Mouse (Mus musculus) midbrain, postnatal 0 days (tissue): ENCODE measurements around the gene Ube2j2. TPM values are rescaled to one million over a fixed set of nuclear protein-coding genes. Genes with fewer than 3 reads are reported as not detected.

Experiments used
- ATAC-seq: fragments of 200-750 bp; cut with Nextera tagmentation; 2 replicates; pipeline ENCODE4 v1.8.0; 2017; ENCODE audit warnings: moderate number of reproducible peaks, mild to moderate bottlenecking, moderate TSS enrichment, moderate library complexity; ENCODE audit not compliant: low FRiP score
- DNase-seq: peaks from one replicate; pipeline ENCODE4 v3.0.0-alpha.2; 2015; ENCODE audit warnings: low spot score
- H3K27ac ChIP-seq: fragments of 300-500 bp; sonication (generic); 2 replicates; pipeline ENCODE4 v1.5.1; 2014; ENCODE audit warnings: low read depth, mild to moderate bottlenecking, low read length, mixed read lengths
- H3K27me3 ChIP-seq: fragments of 300-500 bp; sonication (generic); 2 replicates; pipeline ENCODE4 v1.6.1; 2014; ENCODE audit warnings: low read length, control low read depth, mixed read lengths; ENCODE audit not compliant: insufficient read depth
- H3K36me3 ChIP-seq: fragments of 300-500 bp; sonication (generic); 2 replicates; pipeline ENCODE4 v1.6.1; 2014; ENCODE audit warnings: low read length, control low read depth, mixed read lengths; ENCODE audit not compliant: insufficient read depth
- H3K4me1 ChIP-seq: fragments of 300-500 bp; sonication (generic); 2 replicates; pipeline ENCODE4 v1.6.1; 2014; ENCODE audit warnings: mild to moderate bottlenecking, control low read depth, antibody characterized with exemption, low read length, mixed read lengths; ENCODE audit not compliant: insufficient read depth
- H3K4me2 ChIP-seq: fragments of 300-500 bp; sonication (generic); 2 replicates; pipeline ENCODE4 v1.6.1; 2014; ENCODE audit warnings: low read depth, mild to moderate bottlenecking, low read length, mixed read lengths; ENCODE audit not compliant: poor library complexity, severe bottlenecking
- H3K4me3 ChIP-seq: fragments of 300-500 bp; sonication (generic); 2 replicates; pipeline ENCODE4 v1.5.1; 2014; ENCODE audit warnings: low read depth, mild to moderate bottlenecking, low read length, moderate library complexity
- H3K9ac ChIP-seq: fragments of 300-500 bp; sonication (generic); replicated peaks from 2 replicates; pipeline ENCODE4 v1.6.1; 2014; ENCODE audit warnings: mild to moderate bottlenecking, low read length, moderate library complexity, mixed read lengths; ENCODE audit not compliant: poor library complexity, severe bottlenecking
- H3K9me3 ChIP-seq: fragments of 300-500 bp; sonication (generic); 2 replicates; pipeline ENCODE4 v1.6.1; 2016; ENCODE audit warnings: low read length, control low read depth
- CTCF ChIP-seq: IDR thresholded peaks from 2 replicates; pipeline ENCODE4 v1.5.1; 2016; ENCODE audit warnings: antibody characterized with exemption, mild to moderate bottlenecking
- WGBS: fragments of 180-500 bp; shearing (Covaris S2); extraction: QIAGEN DNeasy Blood & Tissue Kit; methylation state at CpG from one replicate; pipeline ENCODE4 v1.1.7; 2014; 5-methylcytosine and 5-hydroxymethylcytosine counted together
- polyA plus RNA-seq: library from polyadenylated mRNA; unstranded; fragments of >200 nt; fragmentation: Nextera tagmentation; extraction: Ambion mirVana; gene quantifications from 2 replicates; pipeline ENCODE4 v1.2.1, GENCODE M21; 2015
- total RNA-seq: library from RNA; depleted of rRNA; stranded (reverse); fragments of >200 nt; gene quantifications from 2 replicates; pipeline ENCODE4 v1.2.3, GENCODE M21; 2014

Gene Ube2j2
- total and polyA plus RNA-seq, 2 experiments from 2014 or later, result 76.5 to 138 TPM

- H3K9me3 ChIP-seq, result no peaks in the 10 kb centered on the region
- H3K4me3 ChIP-seq, result no peak overlapping the region
- no peak overlapping the region for H3K9ac ChIP-seq
- H3K27me3 ChIP-seq, result no peaks in the 10 kb centered on the region
- H3K4me1 ChIP-seq, result peaks cover 12% of the 10 kb centered on the region
- 96% methylated on average over 7 of the region's 7 CpGs for WGBS
- peaks cover 66% of the 10 kb centered on the region for H3K36me3 ChIP-seq
- H3K27ac ChIP-seq, result no peak overlapping the region
- ATAC-seq (no peak), DNase-seq (no peak)
- no peak overlapping the region for H3K4me2 ChIP-seq
- no peak for TF ChIP-seq CTCF
Measured at GRCm38 (mm10) chr4:155899355-155899754, 44.3 kb upstream of the Ube2j2 start.

- no peak overlapping the region for H3K4me3 ChIP-seq
- ATAC-seq (no peak), DNase-seq (peak; percentile 67)
- no peaks in the 10 kb centered on the region for H3K27me3 ChIP-seq
- no peak overlapping the region for H3K27ac ChIP-seq
- H3K9ac ChIP-seq, result no peak overlapping the region
- H3K36me3 ChIP-seq, result peaks cover 83% of the 10 kb centered on the region
- H3K9me3 ChIP-seq, result no peaks in the 10 kb centered on the region
- WGBS, result 83% methylated on average over 3 of the region's 3 CpGs
- no peaks in the 10 kb centered on the region for H3K4me1 ChIP-seq
- H3K4me2 ChIP-seq, result no peak overlapping the region
- no peak for TF ChIP-seq CTCF
Measured at GRCm38 (mm10) chr4:155901205-155901604, 42.4 kb upstream of the Ube2j2 start.

GRCm38 (mm10) chr4:155903246-155903645, 40.4 kb upstream of the Ube2j2 start:
- TF ChIP-seq CTCF, result no peak
- H3K27me3 ChIP-seq, result no peaks in the 10 kb centered on the region
- no peaks in the 10 kb centered on the region for H3K9me3 ChIP-seq
- H3K4me3 ChIP-seq, result no peak overlapping the region
- no peak for DNase-seq
- no peak overlapping the region for H3K9ac ChIP-seq
- no peak for ATAC-seq
- H3K36me3 ChIP-seq, result peaks cover 81% of the 10 kb centered on the region
- WGBS, result 97% methylated on average over 13 of the region's 13 CpGs
- no peaks in the 10 kb centered on the region for H3K4me1 ChIP-seq
- no peak overlapping the region for H3K4me2 ChIP-seq
- H3K27ac ChIP-seq, result no peak overlapping the region

GRCm38 (mm10) chr4:155904318-155905102, 39.1 kb upstream of the Ube2j2 start:
- Histone ChIP-seq H3K36me3 (peaks cover 68% of the 10 kb centered on the region), H3K9me3 (no peaks in the 10 kb centered on the region), H3K4me1 (no peaks in the 10 kb centered on the region), H3K4me3 (no peak overlapping the region), H3K27me3 (no peaks in the 10 kb centered on the region), H3K9ac (no peak overlapping the region), H3K4me2 (no peak overlapping the region), H3K27ac (no peak overlapping the region)
- peak; percentile 63 for TF ChIP-seq CTCF
- ATAC-seq (no peak), DNase-seq (peak; percentile 49)
- 90% methylated on average over 13 of the region's 13 CpGs for WGBS

GRCm38 (mm10) chr4:155905634-155906033, 38.0 kb upstream of the Ube2j2 start:
- no peak for DNase-seq
- Histone ChIP-seq H3K36me3 (peaks cover 59% of the 10 kb centered on the region), H3K4me3 (no peak overlapping the region)

GRCm38 (mm10) chr4:155906125-155906524, 37.5 kb upstream of the Ube2j2 start:
- no peaks in the 10 kb centered on the region for H3K9me3 ChIP-seq
- TF ChIP-seq CTCF, result no peak
- H3K27ac ChIP-seq, result no peak overlapping the region
- DNase-seq, result no peak
- H3K4me1 ChIP-seq, result no peaks in the 10 kb centered on the region
- H3K4me3 ChIP-seq, result no peak overlapping the region
- WGBS, result 88% methylated on average over 9 of the region's 9 CpGs
- ATAC-seq, result no peak
- no peaks in the 10 kb centered on the region for H3K27me3 ChIP-seq
- no peak overlapping the region for H3K4me2 ChIP-seq
- peaks cover 56% of the 10 kb centered on the region for H3K36me3 ChIP-seq
- H3K9ac ChIP-seq, result no peak overlapping the region

More at GRCm38 (mm10) chr4:155905634-155906033, 38.0 kb upstream of the Ube2j2 start:
- ATAC-seq, result no peak
- TF ChIP-seq CTCF, result no peak
- no peak overlapping the region for H3K27ac ChIP-seq
- H3K9ac ChIP-seq, result no peak overlapping the region
- H3K9me3 ChIP-seq, result no peaks in the 10 kb centered on the region
- no peaks in the 10 kb centered on the region for H3K4me1 ChIP-seq
- no peak overlapping the region for H3K4me2 ChIP-seq
- H3K27me3 ChIP-seq, result no peaks in the 10 kb centered on the region
- WGBS, result 81% methylated on average over 13 of the region's 13 CpGs
